Mouse (Mus musculus): ENCODE results near the gene Srsf3. TPM values are rescaled to one million over a fixed set of nuclear protein-coding genes. Genes with fewer than 3 reads are reported as not detected.

The Srsf3 gene
- polyA plus RNA-seq, 1 experiment from 2014 or later = 403 TPM

GRCm38 (mm10) chr17:29003740-29004139, 28.7 kb upstream of the Srsf3 start:
- 74% methylated on average over 1 of the region's 1 CpGs for WGBS
- no peak overlapping the region for H3K9ac ChIP-seq (replicated peaks)
- H3K27ac ChIP-seq (replicated peaks) = no peak overlapping the region
- H3K4me1 ChIP-seq = peaks cover 30% of the 10 kb centered on the region
- no peaks in the 10 kb centered on the region for H3K9me3 ChIP-seq (replicated peaks)
- no peak overlapping the region for H3K4me2 ChIP-seq
- no peak overlapping the region for H3K4me3 ChIP-seq (replicated peaks)
- ATAC-seq (ENCODE audit: low FRiP score) = no peak
- no peaks in the 10 kb centered on the region for H3K27me3 ChIP-seq (replicated peaks)
- H3K36me3 ChIP-seq = peaks cover 18% of the 10 kb centered on the region

- Histone ChIP-seq H3K9me3 (replicated peaks) (no peaks in the 10 kb centered on the region), H3K36me3 (peaks cover 11% of the 10 kb centered on the region), H3K9ac (replicated peaks) (no peak overlapping the region), H3K27ac (replicated peaks) (no peak overlapping the region), H3K4me3 (replicated peaks) (no peak overlapping the region), H3K4me2 (peak overlapping the region; percentile 71), H3K4me1 (peaks cover 30% of the 10 kb centered on the region), H3K27me3 (replicated peaks) (no peaks in the 10 kb centered on the region)
- 82% methylated on average over 3 of the region's 3 CpGs for WGBS
- ATAC-seq (ENCODE audit: low FRiP score) = no peak
These were observed 27.4 kb upstream of the Srsf3 start for GRCm38 (mm10) chr17:29005002-29005401.

- Histone ChIP-seq H3K27me3 (replicated peaks) (no peaks in the 10 kb centered on the region), H3K4me1 (peaks cover 30% of the 10 kb centered on the region), H3K4me3 (replicated peaks) (peak overlapping the region; percentile 96), H3K9ac (replicated peaks) (peak overlapping the region; percentile 93), H3K36me3 (no peaks in the 10 kb centered on the region), H3K27ac (replicated peaks) (peak overlapping the region; percentile 94), H3K9me3 (replicated peaks) (no peaks in the 10 kb centered on the region), H3K4me2 (peak overlapping the region; percentile 71)
- no peak for ATAC-seq (ENCODE audit: low FRiP score)
- WGBS = 7% methylated on average over 7 of the region's 7 CpGs
These were observed 25.6 kb upstream of the Srsf3 start for GRCm38 (mm10) chr17:29006812-29007211.

GRCm38 (mm10) chr17:29007243-29007640, 25.2 kb upstream of the Srsf3 start:
- peak overlapping the region; percentile 93 for H3K9ac ChIP-seq (replicated peaks)
- H3K27ac ChIP-seq (replicated peaks) = peak overlapping the region; percentile 94
- peak; percentile 60 for ATAC-seq (ENCODE audit: low FRiP score)
- peaks cover 30% of the 10 kb centered on the region for H3K4me1 ChIP-seq
- H3K4me2 ChIP-seq = peak overlapping the region; percentile 71
- H3K9me3 ChIP-seq (replicated peaks) = no peaks in the 10 kb centered on the region
- H3K27me3 ChIP-seq (replicated peaks) = no peaks in the 10 kb centered on the region
- WGBS = 0% methylated on average over 19 of the region's 19 CpGs
- no peaks in the 10 kb centered on the region for H3K36me3 ChIP-seq
- peak overlapping the region; percentile 96 for H3K4me3 ChIP-seq (replicated peaks)

GRCm38 (mm10) chr17:29007641-29008325, 24.6 kb upstream of the Srsf3 start, which contains the start of gene Stk38:
Gene Stk38, minus strand, starts transcription at chr17:29007995.
- peak within 1 kb of the TSS; percentile 71 for H3K4me2 ChIP-seq
- H3K9ac ChIP-seq (replicated peaks) = peak within 1 kb of the TSS; percentile 93
- H3K27me3 ChIP-seq (replicated peaks) = no peaks in the 10 kb centered on the region
- peaks cover 30% of the 10 kb centered on the region for H3K4me1 ChIP-seq
- H3K36me3 ChIP-seq = no peaks in the 10 kb centered on the region
- under 1% methylated on average over 64 of the region's 65 CpGs for WGBS
- no peaks in the 10 kb centered on the region for H3K9me3 ChIP-seq (replicated peaks)
- H3K27ac ChIP-seq (replicated peaks) = peak within 1 kb of the TSS; percentile 94
- H3K4me3 ChIP-seq (replicated peaks) = peak within 1 kb of the TSS; percentile 96
- peak; percentile 94 for ATAC-seq (ENCODE audit: low FRiP score)

- Histone ChIP-seq H3K4me1 (peaks cover 30% of the 10 kb centered on the region), H3K4me3 (replicated peaks) (peak overlapping the region; percentile 96), H3K4me2 (peak overlapping the region; percentile 71), H3K36me3 (no peaks in the 10 kb centered on the region), H3K27ac (replicated peaks) (peak overlapping the region; percentile 94), H3K9me3 (replicated peaks) (no peaks in the 10 kb centered on the region), H3K9ac (replicated peaks) (peak overlapping the region; percentile 93), H3K27me3 (replicated peaks) (no peaks in the 10 kb centered on the region)
- no peak for ATAC-seq (ENCODE audit: low FRiP score)
- 15% methylated on average over 8 of the region's 8 CpGs for WGBS
These were observed 24.1 kb upstream of the Srsf3 start for GRCm38 (mm10) chr17:29008326-29008650.

GRCm38 (mm10) chr17:29009181-29009580, 23.2 kb upstream of the Srsf3 start:
- no peaks in the 10 kb centered on the region for H3K9me3 ChIP-seq (replicated peaks)
- H3K27me3 ChIP-seq (replicated peaks) = no peaks in the 10 kb centered on the region
- peaks cover 30% of the 10 kb centered on the region for H3K4me1 ChIP-seq
- no peak overlapping the region for H3K27ac ChIP-seq (replicated peaks)
- no peak for ATAC-seq (ENCODE audit: low FRiP score)
- no peak overlapping the region for H3K4me3 ChIP-seq (replicated peaks)
- WGBS = 90% methylated on average over 4 of the region's 4 CpGs
- H3K4me2 ChIP-seq = no peak overlapping the region
- no peak overlapping the region for H3K9ac ChIP-seq (replicated peaks)
- H3K36me3 ChIP-seq = no peaks in the 10 kb centered on the region

- H3K4me3 ChIP-seq (replicated peaks) = no peak overlapping the region
- H3K4me1 ChIP-seq = no peaks in the 10 kb centered on the region
- H3K9ac ChIP-seq (replicated peaks) = no peak overlapping the region
- H3K36me3 ChIP-seq = no peaks in the 10 kb centered on the region
- no peak for ATAC-seq (ENCODE audit: low FRiP score)
- H3K27ac ChIP-seq (replicated peaks) = no peak overlapping the region
- no peaks in the 10 kb centered on the region for H3K9me3 ChIP-seq (replicated peaks)
- no peak overlapping the region for H3K4me2 ChIP-seq
- H3K27me3 ChIP-seq (replicated peaks) = no peaks in the 10 kb centered on the region
These were observed 18.2 kb upstream of the Srsf3 start for GRCm38 (mm10) chr17:29014235-29014634.

GRCm38 (mm10) chr17:29015638-29016037, 16.8 kb upstream of the Srsf3 start:
- H3K27me3 ChIP-seq (replicated peaks) = no peaks in the 10 kb centered on the region
- no peak overlapping the region for H3K27ac ChIP-seq (replicated peaks)
- H3K9ac ChIP-seq (replicated peaks) = no peak overlapping the region
- no peaks in the 10 kb centered on the region for H3K9me3 ChIP-seq (replicated peaks)
- H3K4me3 ChIP-seq (replicated peaks) = no peak overlapping the region
- no peak overlapping the region for H3K4me2 ChIP-seq
- H3K36me3 ChIP-seq = no peaks in the 10 kb centered on the region
- no peak for ATAC-seq (ENCODE audit: low FRiP score)
- no peaks in the 10 kb centered on the region for H3K4me1 ChIP-seq
- WGBS = 17% methylated on average over 2 of the region's 2 CpGs

- no peaks in the 10 kb centered on the region for H3K4me1 ChIP-seq
- WGBS = 90% methylated on average over 4 of the region's 4 CpGs
- no peak for ATAC-seq (ENCODE audit: low FRiP score)
These were observed 15.7 kb upstream of the Srsf3 start for GRCm38 (mm10) chr17:29016705-29017104.

GRCm38 (mm10) chr17:29018292-29018984, 14.0 kb upstream of the Srsf3 start:
- Histone ChIP-seq H3K9me3 (replicated peaks) (no peaks in the 10 kb centered on the region), H3K27me3 (replicated peaks) (no peaks in the 10 kb centered on the region), H3K4me1 (0 out of 2 replicates have a peak, but pooled peaks cover 4% of the 10 kb centered on the region), H3K9ac (replicated peaks) (no peak overlapping the region), H3K27ac (replicated peaks) (no peak overlapping the region), H3K4me3 (replicated peaks) (no peak overlapping the region), H3K4me2 (no peak overlapping the region), H3K36me3 (no peaks in the 10 kb centered on the region)
- ATAC-seq (ENCODE audit: low FRiP score) = no peak
- 57% methylated on average over 11 of the region's 11 CpGs for WGBS

More at GRCm38 (mm10) chr17:29016705-29017104, 15.7 kb upstream of the Srsf3 start:
- no peak overlapping the region for H3K4me2 ChIP-seq
- no peaks in the 10 kb centered on the region for H3K9me3 ChIP-seq (replicated peaks)
- no peak overlapping the region for H3K9ac ChIP-seq (replicated peaks)
- no peak overlapping the region for H3K27ac ChIP-seq (replicated peaks)
- no peaks in the 10 kb centered on the region for H3K27me3 ChIP-seq (replicated peaks)
- no peaks in the 10 kb centered on the region for H3K36me3 ChIP-seq
- H3K4me3 ChIP-seq (replicated peaks) = no peak overlapping the region

- peaks cover 8% of the 10 kb centered on the region for H3K4me1 ChIP-seq
- WGBS = 88% methylated on average over 7 of the region's 7 CpGs
- no peak overlapping the region for H3K9ac ChIP-seq (replicated peaks)
- 0 out of 2 replicates have a peak, but pooled peaks cover 3% of the 10 kb centered on the region for H3K27me3 ChIP-seq (replicated peaks)
- H3K9me3 ChIP-seq (replicated peaks) = no peaks in the 10 kb centered on the region
- H3K27ac ChIP-seq (replicated peaks) = no peak overlapping the region
- H3K36me3 ChIP-seq = no peaks in the 10 kb centered on the region
- H3K4me3 ChIP-seq (replicated peaks) = no peak overlapping the region
- no peak for ATAC-seq (ENCODE audit: low FRiP score)
- no peak overlapping the region for H3K4me2 ChIP-seq
These were observed 13.0 kb upstream of the Srsf3 start for GRCm38 (mm10) chr17:29019391-29019790.
